Mouse (Mus musculus): ENCODE measurements around the gene Gna11.

The Gna11 gene

GRCm38 (mm10) chr10:81543633-81544032 is 1.4 kb downstream of the Gna11 start:
- no peak for DNase-seq (ENCODE audit: low spot score in 2 of 2)

DNA sequence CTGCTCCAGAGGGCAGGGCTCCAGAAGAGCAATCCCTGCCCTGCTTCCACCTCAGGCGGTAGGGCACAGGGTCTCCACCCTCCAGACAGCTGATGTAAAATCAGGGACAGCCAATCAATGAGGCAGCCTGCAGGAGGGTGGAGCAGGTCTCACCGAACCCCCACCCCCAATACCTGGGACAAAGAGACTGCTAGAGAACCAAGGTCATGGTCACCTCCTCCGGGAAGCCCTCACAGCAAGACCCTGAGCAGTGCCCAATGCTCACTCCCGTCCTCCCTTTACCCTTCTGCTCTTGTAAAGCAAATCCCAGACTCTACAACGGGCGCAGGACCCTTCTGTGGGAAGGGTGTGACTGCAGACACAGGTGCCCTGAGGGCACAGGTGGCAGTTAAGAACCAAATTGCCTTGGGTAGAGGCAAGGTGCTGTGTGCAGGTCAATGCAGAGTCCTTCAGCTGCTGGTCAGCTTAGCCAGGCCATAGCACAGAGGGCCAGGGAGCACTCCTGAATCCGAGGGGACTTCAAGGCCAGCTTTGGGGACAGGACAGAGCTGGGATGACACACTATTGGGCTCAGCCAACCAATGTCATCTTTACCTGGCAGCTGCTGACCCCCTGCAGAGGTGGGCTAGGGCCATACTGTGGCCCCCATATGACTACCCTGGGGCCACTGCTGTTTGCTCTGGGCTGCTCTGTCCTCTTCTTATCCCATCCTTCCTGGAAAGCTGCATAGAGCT is 2.1 kb downstream of the Gna11 start:
- no peak for DNase-seq (ENCODE audit: low spot score in 2 of 2)

DNA sequence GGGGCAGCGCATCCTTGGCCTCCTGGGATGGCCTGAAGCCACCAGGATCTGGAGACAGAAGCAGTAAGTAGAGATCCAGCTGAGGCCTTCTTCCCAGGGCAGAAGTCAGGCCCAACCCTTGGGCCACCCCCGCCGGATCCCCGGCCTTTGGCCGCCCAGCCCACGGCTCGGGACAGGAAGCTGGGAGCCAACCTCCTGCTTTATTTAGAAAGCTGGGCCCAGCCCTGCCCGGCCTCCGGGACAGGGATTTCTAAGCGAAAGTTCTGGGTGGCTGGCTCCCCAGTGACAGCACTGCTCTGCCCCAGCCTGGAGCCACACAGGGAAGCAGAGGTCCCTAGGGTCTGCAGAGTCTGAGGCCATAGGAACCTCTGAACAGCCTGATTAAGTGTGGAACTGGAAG is 3.2 kb downstream of the Gna11 start:
- DNase-seq (ENCODE audit: low spot score in 2 of 2) = no peak

GRCm38 (mm10) chr10:81541363-81541762 is 3.6 kb downstream of the Gna11 start:
- DNase-seq (ENCODE audit: low spot score in 2 of 2) = no peak

- DNase-seq (ENCODE audit: low spot score in 2 of 2) = no peak
Observed at GRCm38 (mm10) chr10:81538321-81539048, 6.5 kb downstream of the Gna11 start.

DNA sequence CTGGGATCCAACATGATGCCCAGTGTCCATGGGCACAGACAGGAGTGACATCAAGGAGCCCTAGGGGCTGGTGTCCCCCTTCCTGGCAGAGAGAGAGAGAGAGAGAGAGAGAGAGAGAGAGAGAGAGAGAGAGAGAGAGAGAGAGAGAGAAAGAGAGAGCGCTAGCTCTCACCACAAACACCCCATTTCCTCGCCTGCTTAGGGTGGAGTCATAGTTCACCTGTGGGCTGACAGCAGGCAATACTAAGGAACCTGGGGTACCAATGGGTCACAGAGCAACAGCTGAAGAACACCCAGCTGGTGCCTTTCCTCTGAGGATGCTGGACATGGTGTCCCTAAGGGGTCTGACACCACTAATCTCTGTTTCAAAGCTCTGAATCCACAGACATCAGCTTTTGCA is 7.6 kb downstream of the Gna11 start:
- no peak for DNase-seq (ENCODE audit: low spot score in 2 of 2)

DNA sequence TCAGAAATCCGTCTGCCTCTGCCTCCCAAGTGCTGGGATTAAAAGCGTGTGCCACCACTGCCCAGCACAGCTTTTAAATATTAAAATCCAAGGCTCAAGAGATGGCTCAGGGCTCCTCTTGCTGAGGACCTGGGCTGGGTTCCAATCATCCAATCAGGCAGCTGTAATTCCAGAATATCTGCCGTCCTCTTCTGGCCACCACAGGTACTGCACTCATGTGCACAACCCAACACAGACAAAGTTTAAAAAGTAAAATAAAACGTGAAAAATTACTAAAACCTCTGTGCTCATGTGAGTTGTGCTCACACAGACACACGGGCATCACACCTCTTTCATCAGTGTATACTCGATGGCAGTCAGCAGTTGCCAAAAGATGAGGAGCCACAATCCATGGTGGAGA is 8.3 kb downstream of the Gna11 start:
- DNase-seq (ENCODE audit: low spot score in 2 of 2) = no peak

GRCm38 (mm10) chr10:81534826-81535225 is 10.2 kb downstream of the Gna11 start:
- no peak for DNase-seq (ENCODE audit: low spot score in 2 of 2)

DNA sequence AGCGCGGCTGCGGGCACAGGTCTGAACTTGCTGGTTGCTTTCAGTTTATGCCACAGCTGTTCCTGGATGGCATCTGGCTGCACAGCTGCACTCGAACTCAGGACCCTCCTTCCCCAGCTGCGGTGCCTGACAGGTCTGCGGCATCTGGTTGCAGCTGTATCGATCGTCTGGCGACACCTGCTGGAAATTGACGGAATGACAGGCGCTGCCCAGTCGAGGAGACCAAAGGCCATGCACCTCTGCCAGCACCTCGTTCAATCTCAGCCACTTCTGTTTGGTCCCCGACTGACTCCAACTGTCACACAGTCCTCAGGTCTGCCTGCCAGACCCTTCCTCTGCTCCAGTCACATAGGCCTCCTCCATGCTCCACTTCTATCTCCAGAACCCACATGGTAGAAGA is 18.2 kb downstream of the Gna11 start:
- peak; percentile 66 to 88 for DNase-seq (ENCODE audit: low spot score in 2 of 2)

- no peak for DNase-seq (ENCODE audit: low spot score in 2 of 2)
Observed at GRCm38 (mm10) chr10:81525017-81525694, 19.8 kb downstream of the Gna11 start.

DNA sequence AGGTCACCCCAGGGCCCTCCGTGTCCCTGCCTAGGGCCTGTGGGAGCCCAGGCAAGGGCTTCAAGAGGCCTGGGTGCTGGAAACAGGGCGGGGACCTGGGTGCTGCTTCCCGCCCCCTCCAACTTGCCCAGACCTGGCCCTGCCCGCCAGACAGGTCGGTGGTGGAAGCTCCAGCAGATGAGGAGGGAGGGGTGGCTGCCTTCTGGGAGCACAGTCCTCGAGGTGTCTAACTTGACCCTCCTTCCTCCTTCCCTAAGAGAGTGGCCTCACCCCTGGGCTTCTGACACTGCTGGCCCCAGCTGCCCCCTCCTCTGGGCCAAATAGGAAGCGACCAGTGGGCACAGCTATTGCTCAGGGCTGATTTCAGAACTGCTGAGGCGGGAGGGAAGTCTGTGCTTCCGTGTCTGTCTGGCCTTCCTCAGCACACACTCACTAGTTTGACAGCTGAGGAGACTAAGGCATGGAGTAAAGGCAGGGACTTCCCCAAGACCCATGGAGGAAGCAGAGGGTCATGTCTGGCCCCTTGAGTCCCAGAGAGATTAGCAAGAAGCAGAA is 20.9 kb downstream of the Gna11 start, which contains the start of gene Gna15:
Gene Gna15, minus strand, starts transcription at position 175 of the 555 bp plus-strand sequence.
- DNase-seq (ENCODE audit: low spot score in 2 of 2) = peak in 1 of 2 experiments; percentile 56

DNA sequence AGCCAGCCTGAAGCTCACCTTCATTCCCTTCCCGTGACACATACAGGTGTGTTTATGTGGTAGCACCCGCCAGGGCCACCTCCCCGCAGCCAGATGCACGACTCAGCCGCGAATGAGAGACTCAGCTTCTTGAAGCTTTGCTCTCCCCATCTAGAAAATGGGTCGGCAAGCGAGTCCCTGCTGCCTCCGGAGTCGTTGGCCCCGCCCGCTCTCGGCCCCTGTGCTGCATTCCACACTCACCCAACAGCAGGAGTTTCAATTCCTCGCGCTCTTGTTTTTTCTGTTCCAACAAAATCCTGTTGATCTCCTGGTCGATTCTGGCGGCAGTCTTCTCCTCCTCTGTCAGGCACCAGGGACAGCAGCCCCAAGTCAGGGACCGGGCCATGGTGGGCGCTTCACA is 21.4 kb downstream of the Gna11 start:
- DNase-seq (ENCODE audit: low spot score in 2 of 2) = no peak

- DNase-seq (ENCODE audit: low spot score in 2 of 2) = no peak
Observed at GRCm38 (mm10) chr10:81523142-81523541, 21.8 kb downstream of the Gna11 start.

DNA sequence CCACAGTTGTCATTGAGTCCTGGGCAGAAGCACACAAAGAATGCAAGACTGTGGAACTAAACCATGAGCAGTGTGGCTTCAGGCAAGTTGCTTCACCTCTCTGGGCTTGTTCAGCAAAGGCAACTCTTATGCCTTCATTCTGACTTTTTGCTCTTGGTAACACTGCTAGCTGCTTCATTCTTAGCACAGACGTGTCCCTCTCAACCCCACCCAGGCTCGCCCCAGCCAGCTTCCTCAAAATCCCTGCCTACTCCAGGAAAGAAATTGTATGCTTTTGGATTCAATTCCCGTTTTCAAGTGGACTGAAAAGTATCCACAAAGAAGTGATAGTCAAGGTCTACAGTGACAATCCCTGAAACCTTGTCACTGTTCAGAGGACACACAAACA is 25.0 kb downstream of the Gna11 start:
- DNase-seq (ENCODE audit: low spot score in 2 of 2) = no peak

- no peak for DNase-seq (ENCODE audit: low spot score in 2 of 2)
Observed at GRCm38 (mm10) chr10:81519227-81519977, 25.6 kb downstream of the Gna11 start.

DNA sequence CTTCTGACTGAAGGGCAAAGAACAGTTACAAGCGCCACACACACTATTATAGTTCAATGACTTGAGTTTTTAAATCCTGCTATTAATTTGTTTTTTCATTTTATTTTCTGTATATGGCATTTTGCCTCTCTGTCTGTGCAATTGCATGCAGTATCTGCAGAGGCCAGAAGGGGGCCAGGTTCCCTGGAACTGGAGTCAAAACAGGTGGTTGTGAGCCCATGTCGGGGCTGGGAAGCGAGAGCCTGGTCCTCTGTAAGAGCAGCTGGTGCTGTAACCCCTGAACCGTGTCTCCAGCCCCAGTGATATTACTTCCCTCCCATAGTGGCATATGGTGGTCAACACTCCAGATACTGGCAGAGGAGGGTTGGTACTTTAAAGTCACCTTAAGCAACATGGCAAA is 26.4 kb downstream of the Gna11 start:
- DNase-seq (ENCODE audit: low spot score in 2 of 2) = peak in 1 of 2 experiments; percentile 76

DNA sequence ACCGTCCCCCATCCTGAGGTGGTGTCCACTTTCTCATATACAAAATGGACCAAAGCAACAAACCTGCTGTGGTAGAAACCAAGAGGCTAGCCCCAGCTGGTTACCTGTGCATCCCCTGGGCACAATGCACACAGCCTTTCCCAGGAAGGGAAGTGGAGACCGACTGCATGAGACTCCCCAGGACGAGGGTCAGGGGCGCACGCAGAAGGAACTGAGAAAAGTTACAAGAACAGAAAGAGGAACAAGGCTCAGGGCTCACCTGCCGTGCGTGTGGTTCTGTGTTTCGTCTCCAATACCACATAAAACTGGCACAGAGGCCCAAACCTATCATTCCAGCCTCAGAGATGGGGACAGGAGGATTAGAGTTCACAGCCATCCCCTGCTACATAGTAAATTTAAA is 27.8 kb downstream of the Gna11 start:
- DNase-seq (ENCODE audit: low spot score in 2 of 2) = no peak

DNA sequence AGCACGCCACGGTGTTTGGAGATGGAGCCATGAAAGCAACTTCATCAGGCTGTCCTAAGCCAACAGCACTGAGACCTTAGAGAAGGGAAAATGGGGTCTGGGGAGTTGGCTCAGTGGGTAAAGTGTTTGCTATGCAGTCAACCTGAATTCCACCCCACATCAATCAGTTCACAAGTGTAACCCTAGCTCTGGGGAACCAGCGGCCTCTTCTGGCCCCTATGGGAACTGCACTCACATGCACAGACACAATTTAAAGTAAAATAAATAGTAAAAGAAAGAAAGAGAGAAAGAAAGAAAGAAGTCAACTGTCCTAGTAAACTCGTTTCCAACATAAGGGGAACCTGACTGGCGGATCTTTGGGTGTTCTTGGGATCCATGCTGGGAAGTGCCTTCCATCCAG is 31.2 kb downstream of the Gna11 start:
- DNase-seq (ENCODE audit: low spot score in 2 of 2) = no peak

GRCm38 (mm10) chr10:81510246-81510810 is 34.7 kb downstream of the Gna11 start:
- DNase-seq (ENCODE audit: low spot score in 2 of 2) = no peak

DNA sequence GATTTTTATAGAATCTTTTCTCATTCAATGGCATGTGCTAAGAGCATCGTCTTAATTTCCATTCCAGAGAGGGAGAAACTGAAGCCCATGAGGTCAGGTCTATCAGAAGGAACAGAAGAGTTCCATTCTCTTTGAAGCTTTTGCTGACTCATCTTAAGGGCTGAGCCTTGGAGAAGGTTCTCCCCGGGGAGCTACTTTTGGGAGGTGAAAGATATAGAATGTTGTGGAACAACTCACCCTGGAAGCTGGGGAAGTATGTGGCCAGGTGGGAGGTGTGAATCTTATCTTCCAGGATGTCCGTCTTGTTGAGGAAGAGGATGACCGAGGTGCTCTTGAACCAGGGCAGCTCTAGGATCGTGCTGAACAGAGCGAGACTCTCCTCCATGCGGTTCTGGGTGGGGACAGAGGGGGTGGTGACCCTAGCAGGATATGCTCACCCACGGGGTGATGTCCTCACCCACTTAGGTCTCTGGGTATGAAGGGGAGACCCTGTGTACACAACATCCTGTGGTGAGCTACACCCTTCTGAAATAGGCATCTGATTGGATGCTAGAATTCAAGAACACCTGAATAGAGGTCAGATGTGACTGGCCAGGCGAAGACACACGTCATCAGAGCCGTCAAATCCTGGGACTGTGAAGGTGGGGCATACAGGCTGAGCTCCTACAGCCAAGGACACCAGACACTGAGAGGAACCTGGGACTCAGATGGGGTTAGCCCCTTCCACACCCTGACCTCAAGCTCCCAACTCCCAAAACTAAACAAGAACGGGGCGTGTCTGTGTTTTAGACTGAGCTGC is 37.1 kb downstream of the Gna11 start:
- DNase-seq (ENCODE audit: low spot score in 2 of 2) = no peak

DNA sequence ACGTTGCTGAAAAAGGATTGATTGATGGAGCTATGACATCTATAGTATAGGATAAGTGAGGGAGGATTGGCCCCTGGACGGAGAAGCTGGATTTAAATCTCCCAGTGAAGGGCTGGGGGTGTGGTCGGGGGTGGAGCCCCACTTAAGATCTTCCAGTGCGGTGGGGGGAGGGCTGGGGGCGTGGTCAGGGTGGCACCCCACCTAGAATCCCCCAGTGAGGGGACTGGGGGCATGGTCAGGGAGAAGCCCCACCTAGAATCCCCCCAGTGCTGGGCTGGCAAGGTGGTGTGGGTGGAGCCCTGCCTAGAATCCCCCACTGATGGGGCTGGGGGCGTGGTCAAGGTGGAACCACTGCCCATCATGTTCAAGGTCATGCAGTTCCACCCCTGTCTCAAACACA is 37.9 kb downstream of the Gna11 start:
- no peak for DNase-seq (ENCODE audit: low spot score in 2 of 2)

Data from urinary bladder, postnatal 4 days (tissue).